13 mouse cellular contexts compared by ENCODE assay signal in genomic region chr9:56629674-56630397, GRCm38 (mm10).
DNase-seq lines count a peak whose midpoint lies in the region; ATAC-seq and TF ChIP-seq lines count a peak whose summit lies in the region.
"Had no signal": no experiment of that assay in that cellular context is flagged by ENCODE, and none has a peak within 500 bp of the region (broad histone marks: within the 10 kb centered on the region; RNA-seq: fewer than 3 reads in every experiment).

No protein-coding gene starts in this region.

- no peak overlapping the region for H3K9ac ChIP-seq in forebrain, embryonic 13.5 days
- H3K9ac ChIP-seq in forebrain, embryonic 12.5 days: no peak overlapping the region
- H3K9ac ChIP-seq in kidney, postnatal 0 days (ENCODE audit: low read depth, low read length): no peak overlapping the region
- no peak overlapping the region for H3K9ac ChIP-seq in heart, embryonic 15.5 days
- H3K9ac ChIP-seq: embryonic facial prominence, embryonic 12.5 days had no signal

- H3K4me2 ChIP-seq in forebrain, embryonic 13.5 days: no peak overlapping the region
- H3K4me2 ChIP-seq in forebrain, embryonic 12.5 days: no peak overlapping the region
- no peak overlapping the region for H3K4me2 ChIP-seq in kidney, postnatal 0 days (ENCODE audit: low read length)
- no peak overlapping the region for H3K4me2 ChIP-seq in heart, embryonic 15.5 days
- H3K4me2 ChIP-seq: embryonic facial prominence, embryonic 12.5 days had no signal

- peaks cover 33% of the 10 kb centered on the region for H3K27me3 ChIP-seq in forebrain, embryonic 13.5 days
- H3K27me3 ChIP-seq in forebrain, embryonic 12.5 days: peaks cover 32% of the 10 kb centered on the region
- H3K27me3 ChIP-seq in kidney, postnatal 0 days (ENCODE audit: insufficient read depth, low read length): 0 out of 2 replicates have a peak, but pooled peaks cover 3% of the 10 kb centered on the region
- H3K27me3 ChIP-seq in heart, embryonic 15.5 days: peaks cover 53% of the 10 kb centered on the region

- H3K9me3 ChIP-seq in forebrain, embryonic 13.5 days (replicated peaks): no peaks in the 10 kb centered on the region
- H3K9me3 ChIP-seq in forebrain, embryonic 12.5 days: no peaks in the 10 kb centered on the region
- no peaks in the 10 kb centered on the region for H3K9me3 ChIP-seq in kidney, postnatal 0 days (replicated peaks; ENCODE audit: low read length)
- H3K9me3 ChIP-seq in heart, embryonic 15.5 days (replicated peaks): no peaks in the 10 kb centered on the region
- H3K9me3 ChIP-seq: embryonic facial prominence, embryonic 12.5 days had no signal

- DNase-seq in kidney, postnatal 0 days (ENCODE audit: low spot score): peak; percentile 33
- no peak for DNase-seq in kidney, adult 18-20 months
- DNase-seq in MN1 (ENCODE audit: low spot score): peak; percentile 84
- no peak for DNase-seq in urinary bladder, postnatal 36 days (ENCODE audit: low spot score in 2 of 2)
- DNase-seq in adrenal gland, postnatal 25 days: no peak
- DNase-seq: adrenal gland, adult 2 months; cerebellum, adult 11-12 months; kidney, adult 8-10 months; layer of hippocampus, postnatal 36 days had no signal

- TF ChIP-seq CTCF in kidney, postnatal 0 days (IDR thresholded peaks at IDR 0.05; ENCODE audit: low read depth): no peak

- WGBS in forebrain, embryonic 13.5 days: 65% methylated on average over 5 of the region's 5 CpGs
- WGBS in forebrain, embryonic 12.5 days: 76% methylated on average over 5 of the region's 5 CpGs
- 81% methylated on average over 5 of the region's 5 CpGs for WGBS in kidney, postnatal 0 days
- WGBS in heart, embryonic 15.5 days: 46% methylated on average over 5 of the region's 5 CpGs

- peak overlapping the region; percentile 60 for H3K27ac ChIP-seq in forebrain, embryonic 13.5 days
- no peak overlapping the region for H3K27ac ChIP-seq in forebrain, embryonic 12.5 days
- H3K27ac ChIP-seq in kidney, postnatal 0 days: no peak overlapping the region
- peak overlapping the region; percentile 73 for H3K27ac ChIP-seq in heart, embryonic 15.5 days
- H3K27ac ChIP-seq: embryonic facial prominence, embryonic 12.5 days had no signal

- no peak overlapping the region for H3K4me3 ChIP-seq in forebrain, embryonic 13.5 days
- no peak overlapping the region for H3K4me3 ChIP-seq in forebrain, embryonic 12.5 days (replicated peaks)
- H3K4me3 ChIP-seq in kidney, postnatal 0 days (replicated peaks; ENCODE audit: low read depth, low read length): no peak overlapping the region
- no peak overlapping the region for H3K4me3 ChIP-seq in heart, embryonic 15.5 days
- H3K4me3 ChIP-seq: embryonic facial prominence, embryonic 12.5 days had no signal

- ATAC-seq in forebrain, embryonic 13.5 days: peak; percentile 34; the same call in 1 of the 2 replicates
- no peak for ATAC-seq in forebrain, embryonic 12.5 days (ENCODE audit: low FRiP score)
- no peak for ATAC-seq in kidney, postnatal 0 days (replicated peaks; ENCODE audit: low FRiP score, low read depth)
- ATAC-seq in heart, embryonic 15.5 days (replicated peaks; ENCODE audit: insufficient number of reproducible peaks, insufficient read depth, low FRiP score, low read depth): peak; percentile 91

- no peaks in the 10 kb centered on the region for H3K36me3 ChIP-seq in forebrain, embryonic 13.5 days (ENCODE audit: poor library complexity, severe bottlenecking)
- no peaks in the 10 kb centered on the region for H3K36me3 ChIP-seq in forebrain, embryonic 12.5 days (replicated peaks)
- no peaks in the 10 kb centered on the region for H3K36me3 ChIP-seq in kidney, postnatal 0 days (ENCODE audit: insufficient read depth, low read length)
- no peaks in the 10 kb centered on the region for H3K36me3 ChIP-seq in heart, embryonic 15.5 days
- H3K36me3 ChIP-seq: embryonic facial prominence, embryonic 12.5 days had no signal

- peaks cover 38% of the 10 kb centered on the region for H3K4me1 ChIP-seq in forebrain, embryonic 13.5 days
- peaks cover 19% of the 10 kb centered on the region for H3K4me1 ChIP-seq in forebrain, embryonic 12.5 days
- no peaks in the 10 kb centered on the region; the same call in 1 of the 2 replicates for H3K4me1 ChIP-seq in kidney, postnatal 0 days (replicated peaks; ENCODE audit: insufficient read depth, low read length)
- H3K4me1 ChIP-seq in heart, embryonic 15.5 days (replicated peaks): peaks cover 50% of the 10 kb centered on the region

Comparison
In these comparisons a context has a peak if more than half of its experiments do, and no peak if none do; other contexts are left out.
1. ATAC-seq: peak in forebrain, embryonic 13.5 days (single experiment) and heart, embryonic 15.5 days (single experiment); none in forebrain, embryonic 12.5 days (single experiment) and kidney, postnatal 0 days (single experiment).
2. H3K27ac ChIP-seq: peak in forebrain, embryonic 13.5 days (single experiment) and heart, embryonic 15.5 days (single experiment); none in forebrain, embryonic 12.5 days (single experiment) and kidney, postnatal 0 days (single experiment).
3. DNase-seq: peak in kidney, postnatal 0 days (single experiment) and MN1 (single experiment); none in kidney, adult 18-20 months (single experiment), urinary bladder, postnatal 36 days (0 of 2) and adrenal gland, postnatal 25 days (single experiment).